Mouse (Mus musculus) spleen, adult 2 months (tissue): ENCODE measurements at regions not wholly inside any gene's neighbourhood (a gene's known extent, or its start where the extent isn't known, plus 50 kb on each side); places are given as distances from the start of the nearest gene placed in this dataset.

ENCODE experiments used
- DNase-seq, 2 experiments: peaks; one replicate each; pipeline versions ENCODE4 v3.0.0 to v3.0.0-alpha.2; 2012 to 2021; ENCODE audit warnings: low spot score in 2 of 2, low read depth in 1 of 2
- H3K27ac ChIP-seq: fragments of 200-500 bp; 2 replicates; pipeline ENCODE4 v1.5.1; 2012; ENCODE audit warnings: low read length, inconsistent platforms; ENCODE audit not compliant: insufficient read depth
- H3K27me3 ChIP-seq: fragments of 200-500 bp; 2 replicates; pipeline ENCODE4 v1.6.1; 2012; ENCODE audit warnings: mild to moderate bottlenecking, moderate library complexity, low read length, inconsistent platforms; ENCODE audit not compliant: control insufficient read depth, insufficient read depth
- H3K36me3 ChIP-seq: fragments of 200-500 bp; 2 replicates; pipeline ENCODE4 v1.6.1; 2012; ENCODE audit warnings: mild to moderate bottlenecking, low read length, inconsistent platforms; ENCODE audit not compliant: control insufficient read depth, insufficient read depth
- H3K4me1 ChIP-seq: fragments of 200-500 bp; 2 replicates; pipeline ENCODE4 v1.6.1; 2011; ENCODE audit warnings: inconsistent platforms; ENCODE audit not compliant: control insufficient read depth, insufficient read depth, insufficient read length
- H3K4me3 ChIP-seq: fragments of 200-500 bp; 2 replicates; pipeline ENCODE4 v1.5.1; 2011; ENCODE audit warnings: mild to moderate bottlenecking, inconsistent platforms; ENCODE audit not compliant: insufficient read depth, insufficient read length; ENCODE audit errors: extremely low read depth
- CTCF ChIP-seq: fragments of 200-500 bp; IDR thresholded peaks from 2 replicates; pipeline ENCODE4 v1.5.1; 2011; ENCODE audit warnings: mild to moderate bottlenecking, inconsistent platforms; ENCODE audit not compliant: insufficient read depth, insufficient read length, insufficient replicate concordance; ENCODE audit errors: extremely low read depth
- POLR2A ChIP-seq: fragments of 200-500 bp; IDR thresholded peaks from 2 replicates; pipeline ENCODE4 v1.6.1; 2011; ENCODE audit warnings: low read depth, low read length, inconsistent platforms
- WGBS: fragments of 180-500 bp; shearing (Covaris S2); methylation state at CpG from one replicate; pipeline ENCODE4 v1.1.7; 2018; 5-methylcytosine and 5-hydroxymethylcytosine counted together

- WGBS, result 84% methylated on average over 3 of the region's 3 CpGs
- DNase-seq, result no peak
Measured at GRCm38 (mm10) chr11:31530851-31531250, 140.8 kb downstream of the Bod1 start.

GRCm38 (mm10) chr11:31529686-31530085 lies 142.0 kb downstream of the Bod1 start:
- DNase-seq, result no peak
- TF ChIP-seq POLR2A, result no peak
- TF ChIP-seq CTCF, result no peak
- no peak overlapping the region for H3K4me3 ChIP-seq
- H3K36me3 ChIP-seq, result no peaks in the 10 kb centered on the region
- no peaks in the 10 kb centered on the region for H3K27me3 ChIP-seq
- no peaks in the 10 kb centered on the region for H3K4me1 ChIP-seq
- no peak overlapping the region for H3K27ac ChIP-seq
- 90% methylated on average over 2 of the region's 2 CpGs for WGBS

More at GRCm38 (mm10) chr11:31530851-31531250, 140.8 kb downstream of the Bod1 start:
- H3K27me3 ChIP-seq, result no peaks in the 10 kb centered on the region
- H3K4me1 ChIP-seq, result no peaks in the 10 kb centered on the region
- no peak for TF ChIP-seq CTCF
- TF ChIP-seq POLR2A, result no peak
- H3K36me3 ChIP-seq, result no peaks in the 10 kb centered on the region
- no peak overlapping the region; the same call in 1 of the 2 replicates for H3K4me3 ChIP-seq
- no peak overlapping the region for H3K27ac ChIP-seq

GRCm38 (mm10) chr11:31524708-31525107 lies 147.0 kb downstream of the Bod1 start:
- Histone ChIP-seq H3K27ac (no peak overlapping the region), H3K4me1 (no peaks in the 10 kb centered on the region), H3K4me3 (no peak overlapping the region), H3K36me3 (no peaks in the 10 kb centered on the region), H3K27me3 (no peaks in the 10 kb centered on the region)
- no peak for TF ChIP-seq CTCF
- no peak for DNase-seq
- 82% methylated on average over 2 of the region's 2 CpGs for WGBS

- no peak for DNase-seq
- H3K27ac ChIP-seq, result no peak overlapping the region
- TF ChIP-seq CTCF, result no peak
- TF ChIP-seq POLR2A, result no peak
- H3K4me3 ChIP-seq, result no peak overlapping the region
- no peaks in the 10 kb centered on the region for H3K36me3 ChIP-seq
- H3K27me3 ChIP-seq, result no peaks in the 10 kb centered on the region
- WGBS, result 86% methylated on average over 2 of the region's 2 CpGs
- no peaks in the 10 kb centered on the region for H3K4me1 ChIP-seq
Measured at GRCm38 (mm10) chr11:31524065-31524618, 147.5 kb downstream of the Bod1 start.

- 69% methylated on average over 2 of the region's 2 CpGs for WGBS
- no peak overlapping the region for H3K27ac ChIP-seq
- H3K36me3 ChIP-seq, result no peaks in the 10 kb centered on the region
- DNase-seq, result no peak
- no peak overlapping the region for H3K4me3 ChIP-seq
- TF ChIP-seq POLR2A (no peak), CTCF (no peak)
- no peaks in the 10 kb centered on the region for H3K27me3 ChIP-seq
- no peaks in the 10 kb centered on the region for H3K4me1 ChIP-seq
Measured at GRCm38 (mm10) chr11:31522127-31522526, 149.6 kb downstream of the Bod1 start.

- TF ChIP-seq POLR2A (no peak), CTCF (no peak)
- WGBS, result 10% methylated on average over 4 of the region's 4 CpGs
- DNase-seq, result no peak
- Histone ChIP-seq H3K27ac (no peak overlapping the region), H3K27me3 (no peaks in the 10 kb centered on the region), H3K36me3 (no peaks in the 10 kb centered on the region), H3K4me3 (no peak overlapping the region), H3K4me1 (no peaks in the 10 kb centered on the region)
Measured at GRCm38 (mm10) chr11:31520909-31521308, 150.8 kb downstream of the Bod1 start.

- H3K4me3 ChIP-seq, result no peak overlapping the region
- H3K27me3 ChIP-seq, result no peaks in the 10 kb centered on the region
- no peak for DNase-seq
- WGBS, result 81% methylated on average over 5 of the region's 5 CpGs
- no peak for TF ChIP-seq CTCF
- TF ChIP-seq POLR2A, result no peak
- H3K36me3 ChIP-seq, result no peaks in the 10 kb centered on the region
- H3K27ac ChIP-seq, result no peak overlapping the region
- no peaks in the 10 kb centered on the region for H3K4me1 ChIP-seq
Measured at GRCm38 (mm10) chr11:31503239-31503916, 133.5 kb upstream of the Stc2 start.
